Comparison of ENCODE assay signal across 9 mouse cellular contexts in the genomic region with DNA sequence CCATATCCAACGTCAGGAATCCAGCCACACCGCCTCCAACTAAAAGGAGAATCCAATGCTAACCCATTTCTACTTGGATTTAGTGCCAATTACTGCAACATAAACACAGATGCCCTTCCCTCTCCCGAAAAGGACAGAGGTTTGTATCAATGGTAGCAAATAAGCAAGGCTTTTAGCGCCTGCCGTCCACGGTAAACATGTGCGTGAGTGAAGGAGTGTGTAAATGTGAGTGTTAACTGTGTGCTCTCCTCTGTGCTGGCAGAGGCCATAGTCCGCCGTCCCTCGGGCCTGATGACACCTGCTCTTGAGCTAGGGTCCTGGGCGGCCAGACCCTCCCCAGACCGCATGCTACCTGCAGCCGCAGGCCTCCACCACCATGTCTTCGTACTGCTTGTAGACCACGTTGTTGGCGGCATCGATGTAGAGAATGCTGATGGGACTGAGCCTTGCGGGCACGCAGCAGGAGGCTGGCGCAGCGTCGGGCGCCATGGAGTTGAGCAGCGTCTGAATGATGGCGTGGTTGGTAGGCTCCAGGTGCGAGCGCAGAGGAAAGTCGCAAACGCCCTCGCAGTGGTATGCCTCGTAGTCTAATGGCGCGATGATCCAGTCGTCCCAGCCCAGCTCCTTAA. TPM values are rescaled to one million over a fixed set of nuclear protein-coding genes. Genes with fewer than 3 reads are reported as not detected.
DNase-seq lines count a peak whose midpoint lies in the region; ATAC-seq and TF ChIP-seq lines count a peak whose summit lies in the region.
"Had no signal": no experiment of that assay in that cellular context is flagged by ENCODE, and none has a peak within 500 bp of the region (broad histone marks: within the 10 kb centered on the region; RNA-seq: fewer than 3 reads in every experiment).

No protein-coding gene starts in this region.

- no peaks in the 10 kb centered on the region for H3K36me3 ChIP-seq in heart, embryonic 15.5 days
- no peaks in the 10 kb centered on the region for H3K36me3 ChIP-seq in embryonic facial prominence, embryonic 10.5 days (replicated peaks)
- no peaks in the 10 kb centered on the region for H3K36me3 ChIP-seq in hindbrain, postnatal 0 days (ENCODE audit: insufficient read depth, low read length)

- H3K27ac ChIP-seq in heart, embryonic 15.5 days: no peak overlapping the region
- no peak overlapping the region for H3K27ac ChIP-seq in embryonic facial prominence, embryonic 10.5 days (replicated peaks)
- no peak overlapping the region for H3K27ac ChIP-seq in hindbrain, postnatal 0 days

- no peaks in the 10 kb centered on the region for H3K9me3 ChIP-seq in heart, embryonic 15.5 days (replicated peaks)
- no peaks in the 10 kb centered on the region for H3K9me3 ChIP-seq in embryonic facial prominence, embryonic 10.5 days
- no peaks in the 10 kb centered on the region for H3K9me3 ChIP-seq in hindbrain, postnatal 0 days (ENCODE audit: low read length)

- peaks cover 33% of the 10 kb centered on the region for H3K4me1 ChIP-seq in heart, embryonic 15.5 days (replicated peaks)
- H3K4me1 ChIP-seq in embryonic facial prominence, embryonic 10.5 days: peaks cover 49% of the 10 kb centered on the region
- H3K4me1 ChIP-seq in hindbrain, postnatal 0 days (ENCODE audit: insufficient read depth, low read length): 0 out of 2 replicates have a peak, but pooled peaks cover 3% of the 10 kb centered on the region

- ATAC-seq in heart, embryonic 15.5 days (replicated peaks; ENCODE audit: insufficient number of reproducible peaks, insufficient read depth, low FRiP score, low read depth): no peak
- no peak for ATAC-seq in hindbrain, postnatal 0 days
- ATAC-seq in erythroid progenitor cell, adult 5-6 weeks (replicated peaks; ENCODE audit: low FRiP score, poor library complexity, severe bottlenecking): no peak

- peak overlapping the region; percentile 40; the same call in 1 of the 2 replicates for H3K9ac ChIP-seq in heart, embryonic 15.5 days
- no peak overlapping the region for H3K9ac ChIP-seq in hindbrain, postnatal 0 days (replicated peaks; ENCODE audit: low read length)

- 10% methylated on average over 34 of the region's 34 CpGs for WGBS in heart, embryonic 15.5 days
- WGBS in embryonic facial prominence, embryonic 10.5 days: 5% methylated on average over 34 of the region's 34 CpGs
- WGBS in hindbrain, postnatal 0 days: 7% methylated on average over 34 of the region's 34 CpGs

- DNase-seq in heart, postnatal 4 days: no peak
- DNase-seq in embryonic facial prominence, embryonic 10.5 days (ENCODE audit: low spot score): peak; percentile 41
- no peak for DNase-seq in hindbrain, postnatal 0 days (ENCODE audit: low spot score)
- peak; percentile 54 for DNase-seq in neural tube, embryonic 10.5 days (ENCODE audit: extremely low spot score, low spot score)
- DNase-seq in c-Kit-positive CD71-positive TER-119-positive erythroid progenitor cells, embryonic 14.5 days (ENCODE audit: low spot score): no peak
- DNase-seq in adrenal gland, postnatal 25 days: no peak
- DNase-seq: cerebellum, postnatal 36 days had no signal

- no peak for TF ChIP-seq CTCF in hindbrain, postnatal 0 days (IDR thresholded peaks at IDR 0.05; ENCODE audit: low read depth)

- H3K27me3 ChIP-seq in heart, embryonic 15.5 days: peaks cover 82% of the 10 kb centered on the region
- peaks cover 98% of the 10 kb centered on the region for H3K27me3 ChIP-seq in embryonic facial prominence, embryonic 10.5 days (replicated peaks; ENCODE audit: low read depth, poor library complexity, severe bottlenecking)
- H3K27me3 ChIP-seq in hindbrain, postnatal 0 days (ENCODE audit: insufficient read depth, low read length): peaks cover 53% of the 10 kb centered on the region

- H3K4me3 ChIP-seq in heart, embryonic 15.5 days: peak overlapping the region; percentile 53
- H3K4me3 ChIP-seq in embryonic facial prominence, embryonic 10.5 days: peak overlapping the region; percentile 56
- H3K4me3 ChIP-seq in hindbrain, postnatal 0 days (ENCODE audit: low read length): peak overlapping the region; percentile 34

- peak overlapping the region; percentile 84 for H3K4me2 ChIP-seq in heart, embryonic 15.5 days
- H3K4me2 ChIP-seq in hindbrain, postnatal 0 days (ENCODE audit: low read depth, low read length): peak overlapping the region; percentile 55

RNA-seq across cellular contexts. Expression of gene Gdf7, which starts 4.1 kb away (rescaled TPM):
- 0.10 TPM in 1 of 2 replicates, not detected in the other for polyA plus RNA-seq in heart, embryonic 15.5 days (2015; fragmentation: Nextera tagmentation; extraction: Ambion mirVana)
- under 1 TPM; 0.19 to 0.25 TPM for total RNA-seq in heart, postnatal 4 days (2021)
- 0.10 and 0.17 TPM in 2 replicates for polyA plus RNA-seq in embryonic facial prominence, embryonic 10.5 days (2016; fragmentation: Nextera tagmentation; extraction: Ambion mirVana)
- 0.83 and 3.6 TPM in 2 replicates for total RNA-seq in hindbrain, postnatal 0 days (2014; rRNA removed)
- 0.36 and 0.54 TPM in 2 replicates for polyA plus RNA-seq in hindbrain, postnatal 0 days (2015; fragmentation: Nextera tagmentation; extraction: Ambion mirVana)
- total RNA-seq in erythroid progenitor cell, adult 5-6 weeks (2015; ENCODE audit: low replicate concordance): not detected in 2 replicates
- total RNA-seq in erythroid progenitor cell, adult 5-6 weeks (2017; ENCODE audit: low replicate concordance): not detected in 2 replicates
- not detected in 2 replicates for total RNA-seq in adrenal gland, postnatal 25 days (2021)

RNA-seq across cellular contexts. Expression of gene Hs1bp3, which starts 15.5 kb away (rescaled TPM):
- polyA plus RNA-seq in heart, embryonic 15.5 days (2015; fragmentation: Nextera tagmentation; extraction: Ambion mirVana): 12.1 and 16.5 TPM in 2 replicates
- total RNA-seq in heart, postnatal 4 days (2021): 10 to 100 TPM in 1 of 2 experiments, 1 to 10 TPM in 1; 7.2 to 11.0 TPM
- polyA plus RNA-seq in embryonic facial prominence, embryonic 10.5 days (2016; fragmentation: Nextera tagmentation; extraction: Ambion mirVana): 17.9 and 18.8 TPM in 2 replicates
- total RNA-seq in hindbrain, postnatal 0 days (2014; rRNA removed): 3.8 and 6.3 TPM in 2 replicates
- 5.5 and 6.5 TPM in 2 replicates for polyA plus RNA-seq in hindbrain, postnatal 0 days (2015; fragmentation: Nextera tagmentation; extraction: Ambion mirVana)
- total RNA-seq in erythroid progenitor cell, adult 5-6 weeks (2015; ENCODE audit: low replicate concordance): 2.1 and 2.9 TPM in 2 replicates
- total RNA-seq in erythroid progenitor cell, adult 5-6 weeks (2017; ENCODE audit: low replicate concordance): 0.39 and 0.61 TPM in 2 replicates
- total RNA-seq in adrenal gland, postnatal 25 days (2021): 13.6 and 22.3 TPM in 2 replicates

Comparison
In these comparisons a context has a peak if more than half of its experiments do, and no peak if none do; other contexts are left out.
1. DNase-seq: peak in embryonic facial prominence, embryonic 10.5 days (single experiment) and neural tube, embryonic 10.5 days (single experiment); none in heart, postnatal 4 days (single experiment), hindbrain, postnatal 0 days (single experiment), c-Kit-positive CD71-positive TER-119-positive erythroid progenitor cells, embryonic 14.5 days (single experiment) and adrenal gland, postnatal 25 days (single experiment).
2. Peak in every context shown above with its lines, with median percentiles within 50 percentile points of each other: H3K4me3 ChIP-seq.